Mouse (Mus musculus) midbrain, postnatal 0 days (tissue): ENCODE data around the gene Alkbh5. TPM values are rescaled to one million over a fixed set of nuclear protein-coding genes. Genes with fewer than 3 reads are reported as not detected.

Experiments used
- ATAC-seq: fragments of 200-750 bp; cut with Nextera tagmentation; 2 replicates; pipeline ENCODE4 v1.8.0; 2017; ENCODE audit warnings: moderate number of reproducible peaks, mild to moderate bottlenecking, moderate TSS enrichment, moderate library complexity; ENCODE audit not compliant: low FRiP score
- DNase-seq: peaks from one replicate; pipeline ENCODE4 v3.0.0-alpha.2; 2015; ENCODE audit warnings: low spot score
- H3K27ac ChIP-seq: fragments of 300-500 bp; sonication (generic); 2 replicates; pipeline ENCODE4 v1.5.1; 2014; ENCODE audit warnings: low read depth, mild to moderate bottlenecking, low read length, mixed read lengths
- H3K27me3 ChIP-seq: fragments of 300-500 bp; sonication (generic); 2 replicates; pipeline ENCODE4 v1.6.1; 2014; ENCODE audit warnings: low read length, control low read depth, mixed read lengths; ENCODE audit not compliant: insufficient read depth
- H3K36me3 ChIP-seq: fragments of 300-500 bp; sonication (generic); 2 replicates; pipeline ENCODE4 v1.6.1; 2014; ENCODE audit warnings: low read length, control low read depth, mixed read lengths; ENCODE audit not compliant: insufficient read depth
- H3K4me1 ChIP-seq: fragments of 300-500 bp; sonication (generic); 2 replicates; pipeline ENCODE4 v1.6.1; 2014; ENCODE audit warnings: mild to moderate bottlenecking, control low read depth, antibody characterized with exemption, low read length, mixed read lengths; ENCODE audit not compliant: insufficient read depth
- H3K4me2 ChIP-seq: fragments of 300-500 bp; sonication (generic); 2 replicates; pipeline ENCODE4 v1.6.1; 2014; ENCODE audit warnings: low read depth, mild to moderate bottlenecking, low read length, mixed read lengths; ENCODE audit not compliant: poor library complexity, severe bottlenecking
- H3K4me3 ChIP-seq: fragments of 300-500 bp; sonication (generic); 2 replicates; pipeline ENCODE4 v1.5.1; 2014; ENCODE audit warnings: low read depth, mild to moderate bottlenecking, low read length, moderate library complexity
- H3K9ac ChIP-seq: fragments of 300-500 bp; sonication (generic); replicated peaks from 2 replicates; pipeline ENCODE4 v1.6.1; 2014; ENCODE audit warnings: mild to moderate bottlenecking, low read length, moderate library complexity, mixed read lengths; ENCODE audit not compliant: poor library complexity, severe bottlenecking
- H3K9me3 ChIP-seq: fragments of 300-500 bp; sonication (generic); 2 replicates; pipeline ENCODE4 v1.6.1; 2016; ENCODE audit warnings: low read length, control low read depth
- CTCF ChIP-seq: IDR thresholded peaks from 2 replicates; pipeline ENCODE4 v1.5.1; 2016; ENCODE audit warnings: antibody characterized with exemption, mild to moderate bottlenecking
- WGBS: fragments of 180-500 bp; shearing (Covaris S2); extraction: QIAGEN DNeasy Blood & Tissue Kit; methylation state at CpG from one replicate; pipeline ENCODE4 v1.1.7; 2014; 5-methylcytosine and 5-hydroxymethylcytosine counted together
- polyA plus RNA-seq: library from polyadenylated mRNA; unstranded; fragments of >200 nt; fragmentation: Nextera tagmentation; extraction: Ambion mirVana; gene quantifications from 2 replicates; pipeline ENCODE4 v1.2.1, GENCODE M21; 2015
- total RNA-seq: library from RNA; depleted of rRNA; stranded (reverse); fragments of >200 nt; gene quantifications from 2 replicates; pipeline ENCODE4 v1.2.3, GENCODE M21; 2014

Gene Alkbh5
- total and polyA plus RNA-seq, 2 experiments from 2014 or later, result 23.1 to 34.0 TPM

DNA sequence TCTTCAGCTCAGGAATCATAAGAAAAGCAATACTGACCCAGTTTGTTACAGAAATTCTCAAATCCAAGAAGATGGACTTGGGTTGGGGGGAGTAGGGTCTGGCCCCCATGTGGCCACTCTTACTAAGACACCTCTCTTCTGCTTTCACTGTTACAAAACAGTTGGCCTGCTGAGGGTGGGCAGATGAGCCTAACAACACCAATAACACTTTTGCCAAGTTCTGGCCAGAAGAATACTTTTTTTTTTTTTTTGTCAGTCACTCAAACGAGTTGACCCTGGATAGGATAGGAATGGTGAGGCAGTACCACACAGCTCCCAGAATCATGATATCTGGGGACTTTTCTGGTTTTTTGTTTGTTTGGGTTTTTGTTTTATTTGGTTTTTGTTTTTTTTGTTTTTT lies 24.3 kb upstream of the Alkbh5 start:
- Histone ChIP-seq H3K36me3 (no peaks in the 10 kb centered on the region), H3K27ac (no peak overlapping the region), H3K4me3 (no peak overlapping the region), H3K27me3 (no peaks in the 10 kb centered on the region), H3K4me2 (no peak overlapping the region), H3K9ac (no peak overlapping the region), H3K9me3 (no peaks in the 10 kb centered on the region), H3K4me1 (peaks cover 4% of the 10 kb centered on the region; the same call in 1 of the 2 replicates)
- WGBS, result 93% methylated on average over 1 of the region's 1 CpGs
- TF ChIP-seq CTCF, result no peak
- DNase-seq (no peak), ATAC-seq (no peak)

DNA sequence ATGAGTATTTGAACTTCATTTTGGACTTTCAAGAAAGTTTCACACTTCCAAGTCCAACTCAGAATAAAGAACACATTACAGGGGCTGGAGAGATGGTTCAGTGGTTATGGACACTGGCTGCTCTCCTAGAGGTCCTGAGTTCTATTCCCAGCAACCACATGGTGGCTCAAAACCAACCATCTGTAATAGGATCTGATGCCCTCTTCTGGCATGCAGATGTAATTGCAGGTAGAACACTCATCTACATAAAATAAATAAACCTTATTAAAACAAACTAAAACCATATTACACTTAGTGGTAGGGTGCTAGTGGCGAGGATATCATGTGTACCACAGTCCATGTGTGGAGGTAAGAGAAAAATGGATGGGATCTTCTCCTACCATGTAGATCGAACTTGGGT lies 23.7 kb upstream of the Alkbh5 start:
- no peak overlapping the region for H3K4me2 ChIP-seq
- no peak overlapping the region for H3K27ac ChIP-seq
- ATAC-seq (no peak), DNase-seq (no peak)
- peaks cover 4% of the 10 kb centered on the region; the same call in 1 of the 2 replicates for H3K4me1 ChIP-seq
- peak; percentile 40 for TF ChIP-seq CTCF
- H3K27me3 ChIP-seq, result no peaks in the 10 kb centered on the region
- H3K4me3 ChIP-seq, result no peak overlapping the region
- H3K9me3 ChIP-seq, result no peaks in the 10 kb centered on the region
- no peak overlapping the region for H3K9ac ChIP-seq
- 78% methylated on average over 2 of the region's 2 CpGs for WGBS
- no peaks in the 10 kb centered on the region for H3K36me3 ChIP-seq

DNA sequence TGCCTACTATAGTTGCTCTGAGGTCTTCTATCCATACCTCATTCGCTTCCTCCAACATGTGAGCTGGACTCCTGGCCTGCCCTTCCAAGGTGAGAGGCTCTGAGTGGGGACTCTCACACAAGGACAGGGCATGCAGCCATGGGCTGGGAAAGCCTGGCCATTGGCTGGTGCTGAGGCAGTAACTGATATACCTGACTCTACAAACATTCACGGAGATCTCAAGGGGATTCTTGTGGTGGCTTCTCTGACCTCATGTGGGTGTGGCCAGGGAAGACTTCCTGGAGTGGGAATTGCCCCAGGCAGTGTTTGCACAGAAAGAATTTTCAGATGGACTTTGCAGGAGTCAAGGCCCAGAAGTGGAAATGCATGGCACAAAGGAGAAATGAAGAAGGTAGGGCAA lies 21.2 kb upstream of the Alkbh5 start:
- ATAC-seq, result no peak
- Histone ChIP-seq H3K36me3 (no peaks in the 10 kb centered on the region), H3K27ac (no peak overlapping the region), H3K9me3 (no peaks in the 10 kb centered on the region), H3K4me3 (no peak overlapping the region), H3K4me2 (no peak overlapping the region), H3K27me3 (no peaks in the 10 kb centered on the region), H3K4me1 (no peaks in the 10 kb centered on the region), H3K9ac (no peak overlapping the region)
- 85% methylated on average over 2 of the region's 2 CpGs for WGBS
- DNase-seq, result no peak
- TF ChIP-seq CTCF, result no peak

DNA sequence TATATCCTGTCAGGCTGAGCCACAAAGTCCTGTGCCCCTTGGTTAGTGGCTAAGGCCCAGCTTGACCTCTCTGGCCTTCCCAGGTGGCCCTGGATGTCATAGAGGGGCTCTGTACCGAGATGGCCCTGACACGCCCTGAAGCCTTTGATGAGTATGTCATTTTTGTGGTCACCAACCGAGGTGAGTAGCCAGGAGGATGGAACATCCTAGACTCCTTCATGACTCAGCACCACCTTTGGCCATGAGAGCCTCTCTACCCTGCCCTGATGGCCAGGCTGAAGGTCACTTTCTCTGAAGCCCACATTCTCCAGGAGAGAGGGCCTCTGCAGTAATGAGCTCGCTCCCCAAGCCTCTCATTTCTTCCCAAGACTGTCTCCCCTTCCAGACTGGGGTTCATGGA lies 17.9 kb upstream of the Alkbh5 start:
- Histone ChIP-seq H3K9ac (no peak overlapping the region), H3K4me1 (no peaks in the 10 kb centered on the region), H3K36me3 (no peaks in the 10 kb centered on the region), H3K27ac (no peak overlapping the region), H3K27me3 (no peaks in the 10 kb centered on the region), H3K9me3 (no peaks in the 10 kb centered on the region), H3K4me3 (no peak overlapping the region), H3K4me2 (no peak overlapping the region)
- no peak for ATAC-seq
- no peak for DNase-seq
- no peak for TF ChIP-seq CTCF
- WGBS, result 79% methylated on average over 4 of the region's 4 CpGs

DNA sequence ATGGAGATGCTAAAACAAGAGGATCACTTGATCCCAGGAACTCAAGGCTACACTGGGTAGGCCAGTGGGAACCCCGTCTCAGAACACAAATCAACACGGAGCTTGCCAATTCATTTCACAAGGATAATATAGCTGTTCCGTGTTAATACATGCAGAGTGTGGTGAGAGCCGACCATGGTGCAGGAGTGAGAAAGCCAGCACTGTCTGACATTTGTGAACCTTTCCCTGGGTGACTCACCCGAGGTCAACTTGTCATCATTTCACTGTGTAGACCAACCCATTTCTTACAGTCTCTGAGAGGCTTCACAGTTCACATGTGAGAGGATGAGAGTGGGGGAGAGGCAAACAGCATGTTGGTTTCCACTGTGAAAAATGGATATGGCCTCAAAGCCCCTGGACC lies 14.2 kb upstream of the Alkbh5 start:
- Histone ChIP-seq H3K36me3 (no peaks in the 10 kb centered on the region), H3K27me3 (no peaks in the 10 kb centered on the region), H3K4me3 (no peak overlapping the region), H3K9me3 (no peaks in the 10 kb centered on the region), H3K27ac (no peak overlapping the region), H3K4me2 (no peak overlapping the region), H3K9ac (no peak overlapping the region), H3K4me1 (no peaks in the 10 kb centered on the region)
- TF ChIP-seq CTCF, result no peak
- WGBS, result 79% methylated on average over 5 of the region's 5 CpGs
- DNase-seq (no peak), ATAC-seq (no peak)

DNA sequence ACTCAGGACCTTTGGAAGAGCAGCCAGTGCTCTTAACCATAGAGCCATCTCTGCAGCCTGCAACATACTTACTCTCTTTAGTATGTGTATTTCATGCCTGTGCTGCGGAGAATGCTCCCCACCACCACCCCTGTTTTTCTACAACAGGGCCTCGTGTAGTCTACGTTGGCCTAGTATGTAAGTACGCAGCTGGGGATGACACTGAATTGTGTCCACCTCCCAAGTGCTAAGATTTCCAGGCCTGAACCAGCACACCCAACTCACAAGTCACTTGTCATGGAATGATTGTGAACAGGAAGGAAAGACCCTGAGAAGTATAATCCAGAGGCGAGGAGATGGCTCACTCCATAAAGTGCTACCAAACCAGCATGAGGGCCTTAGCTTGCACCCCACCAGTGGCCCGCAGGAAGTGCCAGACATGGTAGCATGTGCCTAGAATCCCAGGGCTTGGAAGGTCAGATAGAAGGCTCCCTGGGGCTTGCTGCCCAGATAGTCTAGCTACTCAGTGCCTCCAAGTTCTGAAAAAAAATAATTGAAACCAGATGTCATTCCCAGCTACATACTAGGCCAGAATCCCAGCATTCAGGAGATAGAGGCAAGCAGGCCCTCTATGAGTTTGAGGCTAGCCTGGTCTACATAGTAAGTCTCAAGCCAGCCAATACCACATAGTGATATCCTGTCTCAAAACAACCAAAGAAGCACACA lies 13.4 kb upstream of the Alkbh5 start:
- no peak for TF ChIP-seq CTCF
- Histone ChIP-seq H3K4me3 (no peak overlapping the region), H3K9me3 (no peaks in the 10 kb centered on the region), H3K36me3 (no peaks in the 10 kb centered on the region), H3K9ac (no peak overlapping the region), H3K27ac (no peak overlapping the region), H3K27me3 (no peaks in the 10 kb centered on the region), H3K4me2 (no peak overlapping the region), H3K4me1 (no peaks in the 10 kb centered on the region)
- ATAC-seq (no peak), DNase-seq (no peak)
- 87% methylated on average over 6 of the region's 6 CpGs for WGBS
